Mouse (Mus musculus) intestine, postnatal 0 days (tissue): ENCODE results near the gene Igfbpl1. TPM values are rescaled to one million over a fixed set of nuclear protein-coding genes. Genes with fewer than 3 reads are reported as not detected.

ENCODE experiments used
- ATAC-seq: fragments of 200-750 bp; cut with Nextera tagmentation; 2 replicates; pipeline ENCODE4 v1.8.0; 2017; ENCODE audit warnings: mild to moderate bottlenecking, moderate TSS enrichment, moderate library complexity
- H3K27ac ChIP-seq: fragments of 300-500 bp; sonication (generic); 2 replicates; pipeline ENCODE4 v1.5.1; 2014; ENCODE audit warnings: mild to moderate bottlenecking, low read depth, low read length, moderate library complexity
- H3K27me3 ChIP-seq: fragments of 300-500 bp; sonication (generic); replicated peaks from 2 replicates; pipeline ENCODE4 v1.6.1; 2014; ENCODE audit warnings: low read length, mixed read lengths; ENCODE audit not compliant: control insufficient read depth, insufficient read depth
- H3K36me3 ChIP-seq: fragments of 300-500 bp; sonication (generic); 2 replicates; pipeline ENCODE4 v1.6.1; 2014; ENCODE audit warnings: mild to moderate bottlenecking, moderate library complexity; ENCODE audit not compliant: control insufficient read depth, insufficient read depth
- H3K4me1 ChIP-seq: fragments of 300-500 bp; sonication (generic); replicated peaks from 2 replicates; pipeline ENCODE4 v1.6.1; 2014; ENCODE audit warnings: antibody characterized with exemption, low read length, mixed read lengths; ENCODE audit not compliant: control insufficient read depth, insufficient read depth
- H3K4me2 ChIP-seq: fragments of 300-500 bp; sonication (generic); replicated peaks from 2 replicates; pipeline ENCODE4 v1.6.1; 2014; ENCODE audit warnings: low read depth, mild to moderate bottlenecking, moderate library complexity
- H3K4me3 ChIP-seq: fragments of 300-500 bp; sonication (generic); 2 replicates; pipeline ENCODE4 v1.5.1; 2014; ENCODE audit warnings: low read depth, low read length
- H3K9ac ChIP-seq: fragments of 300-500 bp; sonication (generic); 2 replicates; pipeline ENCODE4 v1.6.1; 2014; ENCODE audit warnings: mild to moderate bottlenecking, low read depth, low read length
- H3K9me3 ChIP-seq: fragments of 300-500 bp; sonication (generic); 2 replicates; pipeline ENCODE4 v1.6.1; 2016; ENCODE audit warnings: mixed run types; ENCODE audit not compliant: control insufficient read depth
- CTCF ChIP-seq: sonication (generic); IDR thresholded peaks from 2 replicates; pipeline ENCODE4 v1.5.1; 2016; ENCODE audit warnings: low read depth, mild to moderate bottlenecking, control low read depth, antibody characterized with exemption, moderate library complexity
- WGBS: fragments of 180-500 bp; shearing (Covaris S2); extraction: QIAGEN DNeasy Blood & Tissue Kit; methylation state at CpG from one replicate; pipeline ENCODE4 v1.1.7; 2014; 5-methylcytosine and 5-hydroxymethylcytosine counted together
- polyA plus RNA-seq: library from polyadenylated mRNA; unstranded; fragments of >200 nt; fragmentation: Nextera tagmentation; extraction: Ambion mirVana; gene quantifications from 2 replicates; pipeline ENCODE4 v1.2.1, GENCODE M21; 2015

Igfbpl1 gene
- polyA plus RNA-seq, 1 experiment from 2014 or later: 0.16 TPM

GRCm38 (mm10) chr4:45822781-45823575, 3.7 kb downstream of the Igfbpl1 start:
- no peak overlapping the region for H3K27ac ChIP-seq
- H3K27me3 ChIP-seq: peaks cover 39% of the 10 kb centered on the region
- no peaks in the 10 kb centered on the region for H3K9me3 ChIP-seq
- WGBS: 56% methylated on average over 11 of the region's 11 CpGs
- TF ChIP-seq CTCF: no peak
- H3K4me2 ChIP-seq: no peak overlapping the region
- no peak for ATAC-seq
- H3K4me1 ChIP-seq: no peaks in the 10 kb centered on the region; the same call in 1 of the 2 replicates
- no peak overlapping the region for H3K4me3 ChIP-seq
- no peak overlapping the region for H3K9ac ChIP-seq
- no peaks in the 10 kb centered on the region for H3K36me3 ChIP-seq

- TF ChIP-seq CTCF: no peak
- H3K36me3 ChIP-seq: no peaks in the 10 kb centered on the region
- peaks cover 29% of the 10 kb centered on the region for H3K27me3 ChIP-seq
- no peaks in the 10 kb centered on the region for H3K9me3 ChIP-seq
- no peak overlapping the region for H3K27ac ChIP-seq
- H3K4me2 ChIP-seq: no peak overlapping the region
- H3K4me3 ChIP-seq: no peak overlapping the region
- WGBS: 64% methylated on average over 3 of the region's 3 CpGs
- ATAC-seq: no peak
- H3K4me1 ChIP-seq: no peaks in the 10 kb centered on the region; the same call in 1 of the 2 replicates
- H3K9ac ChIP-seq: no peak overlapping the region
These were observed 4.7 kb downstream of the Igfbpl1 start for GRCm38 (mm10) chr4:45821995-45822394.

- Histone ChIP-seq H3K27ac (no peak overlapping the region), H3K4me2 (peak overlapping the region; percentile 59), H3K36me3 (no peaks in the 10 kb centered on the region), H3K9ac (no peak overlapping the region), H3K4me3 (0 out of 2 replicates have a peak overlapping the region, but pooled peaks have one; percentile 14), H3K4me1 (no peaks in the 10 kb centered on the region; the same call in 1 of the 2 replicates), H3K9me3 (no peaks in the 10 kb centered on the region), H3K27me3 (peaks cover 12% of the 10 kb centered on the region)
- peak; percentile 86 for TF ChIP-seq CTCF
- 40% methylated on average over 8 of the region's 8 CpGs for WGBS
- 0 out of 2 replicates have a peak, but pooled peaks have one; percentile 34 for ATAC-seq
These were observed 6.5 kb downstream of the Igfbpl1 start for GRCm38 (mm10) chr4:45820074-45820830.

GRCm38 (mm10) chr4:45819208-45819931, 7.4 kb downstream of the Igfbpl1 start:
- Histone ChIP-seq H3K36me3 (no peaks in the 10 kb centered on the region), H3K27ac (no peak overlapping the region)

GRCm38 (mm10) chr4:45818814-45819207, 7.9 kb downstream of the Igfbpl1 start:
- 0 out of 2 replicates have a peak, but pooled peaks cover 1% of the 10 kb centered on the region for H3K27me3 ChIP-seq
- H3K27ac ChIP-seq: no peak overlapping the region
- 48% methylated on average over 3 of the region's 4 CpGs for WGBS
- no peaks in the 10 kb centered on the region; the same call in 1 of the 2 replicates for H3K4me1 ChIP-seq
- TF ChIP-seq CTCF: no peak
- no peaks in the 10 kb centered on the region for H3K36me3 ChIP-seq
- no peak for ATAC-seq
- no peak overlapping the region for H3K9ac ChIP-seq
- no peaks in the 10 kb centered on the region for H3K9me3 ChIP-seq
- no peak overlapping the region for H3K4me3 ChIP-seq
- peak overlapping the region; percentile 59 for H3K4me2 ChIP-seq

More at GRCm38 (mm10) chr4:45819208-45819931, 7.4 kb downstream of the Igfbpl1 start:
- 10% methylated on average over 17 of the region's 17 CpGs for WGBS
- peak overlapping the region; percentile 14 for H3K4me3 ChIP-seq
- 0 out of 2 replicates have a peak, but pooled peaks cover 5% of the 10 kb centered on the region for H3K27me3 ChIP-seq
- no peak for ATAC-seq
- no peak overlapping the region for H3K9ac ChIP-seq
- no peaks in the 10 kb centered on the region for H3K9me3 ChIP-seq
- H3K4me1 ChIP-seq: no peaks in the 10 kb centered on the region; the same call in 1 of the 2 replicates
- H3K4me2 ChIP-seq: peak overlapping the region; percentile 59
- TF ChIP-seq CTCF: no peak
